Comparison of ENCODE assay signal across 17 mouse cellular contexts in genomic region chr7:138788109-138788508, GRCm38 (mm10). TPM values are rescaled to one million over a fixed set of nuclear protein-coding genes. Genes with fewer than 3 reads are reported as not detected.
DNase-seq lines count a peak whose midpoint lies in the region; ATAC-seq lines count a peak whose summit lies in the region.
"Had no signal": no experiment of that assay in that cellular context is flagged by ENCODE, and none has a peak within 500 bp of the region (broad histone marks: within the 10 kb centered on the region; RNA-seq: fewer than 3 reads in every experiment).

No protein-coding gene starts in this region.

- no peak overlapping the region for H3K9ac ChIP-seq in forebrain, embryonic 14.5 days (ENCODE audit: low read length)
- no peak overlapping the region for H3K9ac ChIP-seq in kidney, embryonic 15.5 days
- H3K9ac ChIP-seq: embryonic facial prominence, embryonic 13.5 days; heart, embryonic 12.5 days; liver, embryonic 15.5 days; neural tube, embryonic 15.5 days had no signal

- H3K4me2 ChIP-seq in forebrain, embryonic 14.5 days (ENCODE audit: low read length) = no peak overlapping the region
- no peak overlapping the region for H3K4me2 ChIP-seq in kidney, embryonic 15.5 days
- H3K4me2 ChIP-seq: embryonic facial prominence, embryonic 13.5 days; heart, embryonic 12.5 days; liver, embryonic 15.5 days; neural tube, embryonic 15.5 days had no signal

- no peak for ATAC-seq in forebrain, embryonic 14.5 days
- ATAC-seq in kidney, embryonic 15.5 days (replicated peaks; ENCODE audit: low FRiP score) = no peak
- ATAC-seq: activated CD4-positive, CD25-positive, alpha-beta regulatory T cell, adult 4 months; inflammation-experienced regulatory T-cells, adult 6 months had no signal

- H3K27me3 ChIP-seq in forebrain, embryonic 14.5 days (replicated peaks; ENCODE audit: control insufficient read depth, insufficient read depth, low read length) = no peaks in the 10 kb centered on the region
- no peaks in the 10 kb centered on the region for H3K27me3 ChIP-seq in forebrain, embryonic 10.5 days (ENCODE audit: poor library complexity, severe bottlenecking)
- H3K27me3 ChIP-seq in kidney, embryonic 15.5 days = no peaks in the 10 kb centered on the region
- H3K27me3 ChIP-seq: embryonic facial prominence, embryonic 13.5 days; heart, embryonic 12.5 days; liver, embryonic 15.5 days; neural tube, embryonic 15.5 days had no signal

- intact Hi-C loops in left cerebral cortex, postnatal 14 days (cut with DNase I) = no loop called here

- no peaks in the 10 kb centered on the region for H3K9me3 ChIP-seq in forebrain, embryonic 14.5 days (replicated peaks; ENCODE audit: control insufficient read depth, low read length)
- no peaks in the 10 kb centered on the region for H3K9me3 ChIP-seq in forebrain, embryonic 10.5 days
- H3K9me3 ChIP-seq in kidney, embryonic 15.5 days (replicated peaks) = no peaks in the 10 kb centered on the region
- H3K9me3 ChIP-seq: embryonic facial prominence, embryonic 13.5 days; heart, embryonic 12.5 days; hindbrain, embryonic 10.5 days; liver, embryonic 15.5 days; neural tube, embryonic 15.5 days had no signal

- no peak overlapping the region for H3K4me3 ChIP-seq in forebrain, embryonic 14.5 days (ENCODE audit: low read depth, low read length)
- H3K4me3 ChIP-seq in forebrain, embryonic 10.5 days = no peak overlapping the region
- H3K4me3 ChIP-seq in kidney, embryonic 15.5 days (replicated peaks) = no peak overlapping the region
- H3K4me3 ChIP-seq: embryonic facial prominence, embryonic 13.5 days; heart, embryonic 12.5 days; hindbrain, embryonic 10.5 days; liver, embryonic 15.5 days; neural tube, embryonic 15.5 days had no signal

- no peaks in the 10 kb centered on the region for H3K36me3 ChIP-seq in forebrain, embryonic 14.5 days (ENCODE audit: control insufficient read depth, insufficient read depth, low read length)
- no peaks in the 10 kb centered on the region for H3K36me3 ChIP-seq in forebrain, embryonic 10.5 days (replicated peaks)
- H3K36me3 ChIP-seq in kidney, embryonic 15.5 days = no peaks in the 10 kb centered on the region
- H3K36me3 ChIP-seq: embryonic facial prominence, embryonic 13.5 days; heart, embryonic 12.5 days; hindbrain, embryonic 10.5 days; liver, embryonic 15.5 days; neural tube, embryonic 15.5 days had no signal

- H3K27ac ChIP-seq in forebrain, embryonic 14.5 days (ENCODE audit: low read depth, low read length) = no peak overlapping the region
- no peak overlapping the region for H3K27ac ChIP-seq in forebrain, embryonic 10.5 days
- no peak overlapping the region for H3K27ac ChIP-seq in kidney, embryonic 15.5 days
- H3K27ac ChIP-seq: embryonic facial prominence, embryonic 13.5 days; hindbrain, embryonic 10.5 days; liver, embryonic 15.5 days; neural tube, embryonic 15.5 days had no signal

- DNase-seq in forebrain, embryonic 14.5 days (ENCODE audit: low spot score) = peak; percentile 33
- no peak for DNase-seq in forebrain, embryonic 10.5 days (ENCODE audit: extremely low spot score, low spot score)
- peak; percentile 3 for DNase-seq in kidney, postnatal 14 days
- DNase-seq in Muller cell, postnatal 12 days (ENCODE audit: inconsistent ontology term) = peak; percentile 32
- peak; percentile 37 to 62 for DNase-seq in left cerebral cortex, postnatal 14 days (ENCODE audit: low spot score in 2 of 2)
- DNase-seq in adrenal gland, adult (ENCODE audit: inconsistent age in 2 of 2, low spot score in 1 of 2) = no peak
- DNase-seq in ovary, adult 18-20 months (ENCODE audit: low spot score) = no peak
- DNase-seq: cerebellum, adult 2 months; retina, postnatal 1 day had no signal

- no peaks in the 10 kb centered on the region for H3K4me1 ChIP-seq in forebrain, embryonic 14.5 days (ENCODE audit: control insufficient read depth, insufficient read depth, low read length)
- no peaks in the 10 kb centered on the region for H3K4me1 ChIP-seq in forebrain, embryonic 10.5 days
- H3K4me1 ChIP-seq in kidney, embryonic 15.5 days = no peaks in the 10 kb centered on the region
- H3K4me1 ChIP-seq: embryonic facial prominence, embryonic 13.5 days; heart, embryonic 12.5 days; hindbrain, embryonic 10.5 days; liver, embryonic 15.5 days; neural tube, embryonic 15.5 days had no signal

- WGBS in forebrain, embryonic 14.5 days = 45% methylated on average over 5 of the region's 5 CpGs
- WGBS in forebrain, embryonic 10.5 days = 86% methylated on average over 5 of the region's 5 CpGs
- 82% methylated on average over 5 of the region's 5 CpGs for WGBS in kidney, embryonic 15.5 days

RNA-seq across cellular contexts. Expression of gene Ppp2r2d, which starts 57.8 kb away (rescaled TPM):
- 52.3 and 73.3 TPM in 2 replicates for polyA plus RNA-seq in forebrain, embryonic 14.5 days (2014; fragmentation: Nextera tagmentation; extraction: Ambion mirVana)
- 44.4 and 47.0 TPM in 2 replicates for polyA plus RNA-seq in forebrain, embryonic 10.5 days (2016; fragmentation: Nextera tagmentation; extraction: Ambion mirVana)
- 35.1 and 37.3 TPM in 2 replicates for polyA plus RNA-seq in kidney, embryonic 15.5 days (2015; fragmentation: Nextera tagmentation; extraction: Ambion mirVana)
- total RNA-seq in left cerebral cortex, postnatal 14 days (2021) = 10 to 100 TPM; 72.8 to 75.6 TPM

RNA-seq across cellular contexts. Expression of gene Mapk1ip1, which starts 58.0 kb away (rescaled TPM):
- polyA plus RNA-seq in forebrain, embryonic 14.5 days (2014; fragmentation: Nextera tagmentation; extraction: Ambion mirVana) = 29.0 and 31.1 TPM in 2 replicates
- 9.8 and 11.3 TPM in 2 replicates for polyA plus RNA-seq in forebrain, embryonic 10.5 days (2016; fragmentation: Nextera tagmentation; extraction: Ambion mirVana)
- 14.5 and 15.3 TPM in 2 replicates for polyA plus RNA-seq in kidney, embryonic 15.5 days (2015; fragmentation: Nextera tagmentation; extraction: Ambion mirVana)
- 10 to 100 TPM; 34.5 to 37.7 TPM for total RNA-seq in left cerebral cortex, postnatal 14 days (2021)

Comparison
In these comparisons a context has a peak if more than half of its experiments do, and no peak if none do; other contexts are left out.
1. DNase-seq: peak in forebrain, embryonic 14.5 days (single experiment), kidney, postnatal 14 days (single experiment), Muller cell, postnatal 12 days (single experiment) and left cerebral cortex, postnatal 14 days (2 of 2); none in forebrain, embryonic 10.5 days (single experiment), adrenal gland, adult (0 of 2) and ovary, adult 18-20 months (single experiment).